26 mouse cellular contexts compared by ENCODE assay signal in genomic region chr6:137520343-137520704, GRCm38 (mm10).
A peak's percentile ranks its signal among the peaks of the same experiment; 100 is the strongest.
DNase-seq lines count a peak whose midpoint lies in the region; ATAC-seq and TF ChIP-seq lines count a peak whose summit lies in the region.
"Had no signal": no experiment of that assay in that cellular context is flagged by ENCODE, and none has a peak within 500 bp of the region (broad histone marks: within the 10 kb centered on the region; RNA-seq: fewer than 3 reads in every experiment).

No protein-coding gene starts in this region.

- no peak for DNase-seq in hindbrain, embryonic 10.5 days (ENCODE audit: low spot score)
- no peak for DNase-seq in hindbrain, embryonic 11.5 days (ENCODE audit: low spot score)
- DNase-seq in midbrain, embryonic 11.5 days (ENCODE audit: low spot score, missing footprints), result peak; percentile 70
- no peak for DNase-seq in ovary, postnatal 36 days (ENCODE audit: low spot score)
- DNase-seq: adrenal gland, postnatal 10 days; cerebellum, adult 11-12 months; cerebellum, adult 9-11 months; gastrocnemius, postnatal 10 days; heart, postnatal 10 days; kidney, adult 9 months; kidney, postnatal 25 days; right cerebral cortex, postnatal 14 days; thymus, adult 2 months; thymus, postnatal 36 days had no signal

- H3ac ChIP-seq in C2C12 (ENCODE audit: control insufficient read depth, insufficient read length, low read depth), result peak overlapping the region; percentile 32
- H3ac ChIP-seq in myocyte (ENCODE audit: control insufficient read depth, insufficient read length), result no peak overlapping the region

- WGBS in hindbrain, embryonic 10.5 days, result 88% methylated on average over 8 of the region's 8 CpGs
- WGBS in hindbrain, embryonic 11.5 days, result 88% methylated on average over 8 of the region's 8 CpGs
- 85% methylated on average over 8 of the region's 8 CpGs for WGBS in midbrain, embryonic 11.5 days
- 83% methylated on average over 8 of the region's 8 CpGs for WGBS in midbrain, embryonic 13.5 days

- no peak for TF ChIP-seq POLR2A in myocyte (IDR thresholded peaks at IDR 0.05; ENCODE audit: insufficient read length, low read depth)

- no peak overlapping the region for H3K4me2 ChIP-seq in hindbrain, embryonic 11.5 days (replicated peaks; ENCODE audit: low read depth, low read length)
- H3K4me2 ChIP-seq in midbrain, embryonic 11.5 days, result no peak overlapping the region
- H3K4me2 ChIP-seq in midbrain, embryonic 13.5 days (replicated peaks), result no peak overlapping the region
- H3K4me2 ChIP-seq in myocyte (ENCODE audit: low read depth), result peak overlapping the region; percentile 74
- H3K4me2 ChIP-seq: embryonic facial prominence, embryonic 13.5 days; heart, embryonic 13.5 days; liver, embryonic 15.5 days; lung, embryonic 15.5 days had no signal

- H3K79me2 ChIP-seq in C2C12 (ENCODE audit: control insufficient read depth, insufficient read depth), result peaks cover 34% of the 10 kb centered on the region
- H3K79me2 ChIP-seq in myocyte (ENCODE audit: control insufficient read depth, insufficient read depth), result peaks cover 3% of the 10 kb centered on the region

- no peaks in the 10 kb centered on the region for H3K27me3 ChIP-seq in hindbrain, embryonic 10.5 days (ENCODE audit: insufficient read depth, poor library complexity, severe bottlenecking)
- H3K27me3 ChIP-seq in hindbrain, embryonic 11.5 days (ENCODE audit: control insufficient read depth, insufficient read depth, low read length), result no peaks in the 10 kb centered on the region
- H3K27me3 ChIP-seq in midbrain, embryonic 11.5 days (ENCODE audit: control insufficient read depth, insufficient read depth, low read length), result no peaks in the 10 kb centered on the region
- H3K27me3 ChIP-seq in midbrain, embryonic 13.5 days, result no peaks in the 10 kb centered on the region
- H3K27me3 ChIP-seq in C2C12 (ENCODE audit: control insufficient read depth, insufficient read depth, insufficient read length) (no peaks in the 10 kb centered on the region), myocyte (ENCODE audit: control insufficient read depth, insufficient read depth, insufficient read length) (no peaks in the 10 kb centered on the region)
- H3K27me3 ChIP-seq: embryonic facial prominence, embryonic 13.5 days; heart, embryonic 13.5 days; liver, embryonic 15.5 days; lung, embryonic 15.5 days; Patski had no signal

- H3K79me3 ChIP-seq in C2C12 (ENCODE audit: low read depth), result peaks cover 21% of the 10 kb centered on the region

- H3K9me3 ChIP-seq in hindbrain, embryonic 10.5 days, result no peaks in the 10 kb centered on the region
- H3K9me3 ChIP-seq in hindbrain, embryonic 11.5 days (ENCODE audit: control insufficient read depth, low read length), result no peaks in the 10 kb centered on the region
- H3K9me3 ChIP-seq in midbrain, embryonic 11.5 days (ENCODE audit: control insufficient read depth, low read length), result no peaks in the 10 kb centered on the region
- no peaks in the 10 kb centered on the region for H3K9me3 ChIP-seq in midbrain, embryonic 13.5 days
- H3K9me3 ChIP-seq: embryonic facial prominence, embryonic 13.5 days; heart, embryonic 13.5 days; liver, embryonic 15.5 days; lung, embryonic 15.5 days; midbrain, embryonic 10.5 days had no signal

- H3K9ac ChIP-seq in hindbrain, embryonic 11.5 days (ENCODE audit: low read depth, low read length), result no peak overlapping the region
- H3K9ac ChIP-seq in midbrain, embryonic 11.5 days (ENCODE audit: low read length), result no peak overlapping the region
- H3K9ac ChIP-seq in midbrain, embryonic 13.5 days (replicated peaks), result no peak overlapping the region
- H3K9ac ChIP-seq: embryonic facial prominence, embryonic 13.5 days; heart, embryonic 13.5 days; liver, embryonic 15.5 days; lung, embryonic 15.5 days had no signal

- H3K4me3 ChIP-seq in hindbrain, embryonic 10.5 days, result no peak overlapping the region
- no peak overlapping the region for H3K4me3 ChIP-seq in hindbrain, embryonic 11.5 days (ENCODE audit: low read depth, low read length)
- no peak overlapping the region for H3K4me3 ChIP-seq in midbrain, embryonic 11.5 days (ENCODE audit: low read depth, low read length)
- no peak overlapping the region for H3K4me3 ChIP-seq in midbrain, embryonic 13.5 days (replicated peaks)
- no peak overlapping the region for H3K4me3 ChIP-seq in C2C12 (ENCODE audit: insufficient read depth, poor library complexity, severe bottlenecking)
- peak overlapping the region; percentile 24 for H3K4me3 ChIP-seq in myocyte
- H3K4me3 ChIP-seq: embryonic facial prominence, embryonic 13.5 days; erythroblast, embryonic 14.5 days; heart, embryonic 13.5 days; liver, embryonic 15.5 days; lung, embryonic 15.5 days; midbrain, embryonic 10.5 days had no signal

- no peaks in the 10 kb centered on the region for H3K36me3 ChIP-seq in hindbrain, embryonic 10.5 days
- no peaks in the 10 kb centered on the region for H3K36me3 ChIP-seq in hindbrain, embryonic 11.5 days (ENCODE audit: control insufficient read depth, insufficient read depth, low read length)
- no peaks in the 10 kb centered on the region for H3K36me3 ChIP-seq in midbrain, embryonic 11.5 days (ENCODE audit: control insufficient read depth, insufficient read depth, low read length)
- H3K36me3 ChIP-seq in midbrain, embryonic 13.5 days, result no peaks in the 10 kb centered on the region
- H3K36me3 ChIP-seq in C2C12 (ENCODE audit: control insufficient read depth, insufficient read depth), result peaks cover 36% of the 10 kb centered on the region
- no peaks in the 10 kb centered on the region for H3K36me3 ChIP-seq in myocyte (ENCODE audit: control insufficient read depth, insufficient read depth)
- H3K36me3 ChIP-seq: liver, embryonic 15.5 days; midbrain, embryonic 10.5 days had no signal

- H3K27ac ChIP-seq in hindbrain, embryonic 10.5 days, result 0 out of 2 replicates have a peak overlapping the region, but pooled peaks have one; percentile 3
- no peak overlapping the region for H3K27ac ChIP-seq in hindbrain, embryonic 11.5 days (ENCODE audit: low read depth, low read length)
- no peak overlapping the region for H3K27ac ChIP-seq in midbrain, embryonic 11.5 days (ENCODE audit: low read depth, low read length)
- H3K27ac ChIP-seq in midbrain, embryonic 13.5 days, result no peak overlapping the region
- H3K27ac ChIP-seq: embryonic facial prominence, embryonic 13.5 days; heart, embryonic 13.5 days; liver, embryonic 15.5 days; lung, embryonic 15.5 days; midbrain, embryonic 10.5 days had no signal

- ATAC-seq in hindbrain, embryonic 11.5 days (ENCODE audit: low FRiP score), result no peak
- ATAC-seq in midbrain, embryonic 11.5 days (ENCODE audit: low FRiP score), result no peak
- no peak for ATAC-seq in midbrain, embryonic 13.5 days
- ATAC-seq in inflammation-experienced regulatory T-cells, adult 6 months, result no peak
- ATAC-seq: forebrain, embryonic 16.5 days had no signal

- peaks cover 4% of the 10 kb centered on the region for H3K4me1 ChIP-seq in hindbrain, embryonic 10.5 days (replicated peaks)
- no peaks in the 10 kb centered on the region for H3K4me1 ChIP-seq in hindbrain, embryonic 11.5 days (replicated peaks; ENCODE audit: control insufficient read depth, insufficient read depth, low read length)
- H3K4me1 ChIP-seq in midbrain, embryonic 11.5 days (ENCODE audit: control insufficient read depth, insufficient read depth, low read length), result no peaks in the 10 kb centered on the region
- H3K4me1 ChIP-seq in midbrain, embryonic 13.5 days (replicated peaks), result peaks cover 8% of the 10 kb centered on the region
- H3K4me1 ChIP-seq: embryonic facial prominence, embryonic 13.5 days; heart, embryonic 13.5 days; liver, embryonic 15.5 days; lung, embryonic 15.5 days had no signal

- no peak for TF ChIP-seq CTCF in C2C12 (IDR thresholded peaks at IDR 0.05; ENCODE audit: control insufficient read depth, insufficient read depth, insufficient read length)

TF ChIP-seq in C2C12, 6 proteins besides CTCF, POLR2A, EP300 and RAD21:
- TF ChIP-seq MAX (IDR thresholded peaks at IDR 0.05), result no peak
- no peak for TF ChIP-seq CEBPB (IDR thresholded peaks at IDR 0.05; ENCODE audit: low read depth)
- no peak for TF ChIP-seq FOSL1 (IDR thresholded peaks at IDR 0.05; ENCODE audit: insufficient read depth, low read length, poor library complexity, severe bottlenecking)
- TF ChIP-seq USF1 (IDR thresholded peaks at IDR 0.05; ENCODE audit: low read depth), result no peak

TF ChIP-seq in myocyte, 11 proteins besides CTCF, POLR2A, EP300 and RAD21:
- TF ChIP-seq CEBPB (IDR thresholded peaks at IDR 0.05; ENCODE audit: insufficient read depth, poor library complexity, severe bottlenecking), result no peak
- no peak for TF ChIP-seq SRF (IDR thresholded peaks at IDR 0.05; ENCODE audit: control insufficient read depth, insufficient read length, low read depth)
- TF ChIP-seq MAX (IDR thresholded peaks at IDR 0.05; ENCODE audit: low read depth), result no peak
- TF ChIP-seq E2F4 (IDR thresholded peaks at IDR 0.05; ENCODE audit: insufficient read depth), result no peak
- TF ChIP-seq USF1 (IDR thresholded peaks at IDR 0.05; ENCODE audit: low read depth), result no peak
- TF ChIP-seq MYOD1 (IDR thresholded peaks at IDR 0.05; ENCODE audit: control insufficient read depth in 1 of 3, insufficient read length in 2 of 3, low read depth in 2 of 3), result no peak
- TF ChIP-seq TCF12 (IDR thresholded peaks at IDR 0.05; ENCODE audit: insufficient read depth, poor library complexity, severe bottlenecking), result no peak
- TF ChIP-seq TCF3 (IDR thresholded peaks at IDR 0.05; ENCODE audit: insufficient read length, low read depth), result no peak
- no peak for TF ChIP-seq POLR2AphosphoS2 (IDR thresholded peaks at IDR 0.05; ENCODE audit: insufficient read length, low read depth)
- no peak for TF ChIP-seq REST (IDR thresholded peaks at IDR 0.05; ENCODE audit: insufficient read depth, insufficient read length)
- no peak for TF ChIP-seq MYOG (IDR thresholded peaks at IDR 0.05; ENCODE audit: control insufficient read depth in 1 of 3, insufficient read depth in 1 of 3, insufficient read length in 2 of 3, low read depth in 2 of 3)
